Mouse (Mus musculus): ENCODE measurements around the gene Aff3. TPM values are rescaled to one million over a fixed set of nuclear protein-coding genes. Genes with fewer than 3 reads are reported as not detected.

Gene Aff3
- 39.5 and 40.2 TPM in 2 replicates for polyA plus RNA-seq (2012; rRNA removed)

DNA sequence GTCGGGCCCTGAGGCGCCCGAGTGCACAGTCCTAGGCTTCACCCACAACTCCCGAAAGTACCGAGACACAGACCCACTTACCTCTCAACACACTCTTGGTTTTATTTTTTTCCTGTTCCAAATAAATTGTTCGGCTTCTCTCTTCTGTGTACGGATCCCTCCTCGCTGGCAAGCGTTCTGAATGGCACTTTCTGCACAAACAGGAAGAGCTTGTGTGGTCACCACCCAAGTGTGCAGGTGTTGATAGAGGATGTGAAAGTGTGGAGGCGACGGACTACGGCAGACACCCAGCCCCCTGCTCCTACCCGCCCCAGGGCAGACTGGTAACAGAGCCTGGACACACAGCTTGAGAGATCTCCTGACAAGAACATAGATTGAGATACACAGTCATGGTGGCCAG lies at the start of gene Aff3:
Gene Aff3 (minus strand): TSS at position 179 of the 400 bp plus-strand sequence.

GRCm38 (mm10) chr1:38129501-38130267 lies 535.1 kb downstream of the Aff3 start, which contains the start of gene Rev1:
TSS of gene Rev1 (minus strand) at chr1:38129801.

Other genes with a start within 250 kb of the Aff3 start
- gene Lonrf2, start 171.8 kb upstream of the Aff3 start, polyA plus RNA-seq (2012; rRNA removed) = 45.9 and 47.1 TPM in 2 replicates
- gene Chst10, start 233.2 kb upstream of the Aff3 start, polyA plus RNA-seq (2012; rRNA removed) = 26.8 and 27.3 TPM in 2 replicates

All from central nervous system, embryonic 14 days (tissue).